Mouse (Mus musculus): ENCODE measurements around the gene Pgf. TPM values are rescaled to one million over a fixed set of nuclear protein-coding genes. Genes with fewer than 3 reads are reported as not detected.

Gene Pgf
- polyA plus RNA-seq, 1 experiment from 2014 or later, result 21.8 TPM

DNA sequence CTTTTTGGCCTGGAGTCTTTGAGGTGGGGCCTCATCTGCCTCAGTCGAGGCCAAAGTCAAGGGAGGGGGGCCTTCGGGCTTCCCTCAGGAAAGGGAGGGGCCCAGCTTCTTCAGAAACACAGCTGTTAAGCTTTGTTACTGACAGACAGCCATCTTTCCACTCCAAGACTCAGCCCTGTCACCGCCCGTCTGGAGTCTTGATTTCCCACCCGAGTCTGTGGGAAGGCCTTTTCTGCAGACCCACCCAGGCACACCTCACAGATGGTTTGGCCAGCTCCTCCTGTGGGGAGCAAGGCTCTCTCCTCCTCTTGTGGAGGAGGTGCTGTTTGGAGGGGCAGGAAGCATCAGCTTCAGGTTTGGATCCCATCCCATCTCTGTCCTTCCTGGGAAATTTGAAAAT lies 18.0 kb downstream of the Pgf start:
- no peak for ATAC-seq (ENCODE audit: insufficient number of reproducible peaks, insufficient read depth, low FRiP score, low read depth)
- WGBS, result 68% methylated on average over 5 of the region's 5 CpGs
- no peak overlapping the region for H3K9ac ChIP-seq (replicated peaks; ENCODE audit: low read depth, low read length)

DNA sequence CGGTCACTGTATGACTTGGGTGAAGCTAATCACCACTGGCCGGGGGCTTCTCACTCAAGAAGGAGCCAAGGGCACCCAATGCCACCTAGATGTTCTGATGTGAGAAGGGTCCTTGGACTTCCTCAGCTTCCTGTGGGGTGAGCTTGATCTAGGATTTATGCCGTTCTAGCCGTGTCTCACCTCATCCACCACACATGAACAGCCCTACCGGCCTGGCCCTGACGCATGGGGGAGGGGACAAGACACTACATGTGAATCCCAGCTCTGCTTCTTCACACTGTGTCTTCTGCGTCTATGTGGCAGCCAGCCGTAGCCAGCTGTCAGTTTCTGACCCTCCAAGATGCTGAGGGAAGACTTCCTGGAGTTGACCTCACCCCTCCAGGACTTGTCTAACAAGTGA lies 18.8 kb downstream of the Pgf start:
- Histone ChIP-seq H3K4me3 (ENCODE audit: low read depth, low read length) (no peak overlapping the region), H3K27me3 (ENCODE audit: control insufficient read depth, insufficient read depth, low read length) (no peaks in the 10 kb centered on the region), H3K36me3 (ENCODE audit: control insufficient read depth, insufficient read depth, low read length) (no peaks in the 10 kb centered on the region), H3K4me2 (replicated peaks; ENCODE audit: low read depth, low read length) (no peak overlapping the region), H3K9me3 (ENCODE audit: control insufficient read depth, low read depth, low read length) (no peaks in the 10 kb centered on the region), H3K27ac (ENCODE audit: low read length) (no peak overlapping the region), H3K4me1 (ENCODE audit: control insufficient read depth, insufficient read depth, low read length) (no peaks in the 10 kb centered on the region), H3K9ac (replicated peaks; ENCODE audit: low read depth, low read length) (no peak overlapping the region)
- WGBS, result 82% methylated on average over 8 of the region's 8 CpGs
- no peak for ATAC-seq (ENCODE audit: insufficient number of reproducible peaks, insufficient read depth, low FRiP score, low read depth)

More for the DNA sequence above, 18.0 kb downstream of the Pgf start:
- Histone ChIP-seq H3K4me1 (ENCODE audit: control insufficient read depth, insufficient read depth, low read length) (no peaks in the 10 kb centered on the region), H3K27ac (ENCODE audit: low read length) (no peak overlapping the region), H3K36me3 (ENCODE audit: control insufficient read depth, insufficient read depth, low read length) (no peaks in the 10 kb centered on the region), H3K4me3 (ENCODE audit: low read depth, low read length) (no peak overlapping the region), H3K4me2 (replicated peaks; ENCODE audit: low read depth, low read length) (no peak overlapping the region), H3K9me3 (ENCODE audit: control insufficient read depth, low read depth, low read length) (no peaks in the 10 kb centered on the region), H3K27me3 (ENCODE audit: control insufficient read depth, insufficient read depth, low read length) (no peaks in the 10 kb centered on the region)

DNA sequence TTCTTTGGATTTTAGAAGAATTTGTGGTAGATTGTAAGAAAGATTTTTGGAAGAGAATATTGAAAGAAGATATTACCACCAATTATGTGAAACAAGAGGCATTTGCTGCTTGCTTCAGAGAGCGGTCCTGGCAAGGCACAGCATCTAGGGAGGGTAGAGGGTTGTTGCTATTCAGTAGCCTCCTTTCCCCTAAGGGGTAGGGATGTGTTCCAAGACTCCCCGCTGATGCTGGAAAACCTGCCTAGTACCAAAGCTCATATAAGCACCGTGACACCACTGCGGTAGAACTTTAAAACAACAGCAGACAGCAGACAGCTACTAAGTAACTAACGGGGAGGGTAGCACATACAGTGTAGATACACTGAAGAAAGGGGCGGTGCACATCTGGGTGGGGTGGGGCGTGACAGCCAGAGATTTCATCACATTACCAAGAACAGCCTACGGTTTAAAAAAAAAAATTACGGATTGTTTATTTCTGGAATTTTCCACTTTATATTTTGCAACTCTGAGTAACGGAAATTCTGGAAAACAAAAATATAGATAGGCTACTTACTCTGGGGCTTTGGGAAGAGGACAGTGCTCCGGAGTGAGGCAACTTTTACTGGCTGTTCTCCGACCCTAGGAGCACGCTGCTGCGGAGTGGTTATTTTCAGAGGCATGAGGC lies 19.7 kb downstream of the Pgf start:
- no peak overlapping the region for H3K4me2 ChIP-seq (replicated peaks; ENCODE audit: low read depth, low read length)
- no peak overlapping the region for H3K27ac ChIP-seq (ENCODE audit: low read length)
- no peaks in the 10 kb centered on the region for H3K27me3 ChIP-seq (ENCODE audit: control insufficient read depth, insufficient read depth, low read length)
- ATAC-seq (ENCODE audit: insufficient number of reproducible peaks, insufficient read depth, low FRiP score, low read depth), result no peak
- WGBS, result 87% methylated on average over 14 of the region's 14 CpGs
- H3K4me1 ChIP-seq (ENCODE audit: control insufficient read depth, insufficient read depth, low read length), result no peaks in the 10 kb centered on the region
- no peak overlapping the region for H3K4me3 ChIP-seq (ENCODE audit: low read depth, low read length)
- no peaks in the 10 kb centered on the region for H3K9me3 ChIP-seq (ENCODE audit: control insufficient read depth, low read depth, low read length)
- H3K9ac ChIP-seq (replicated peaks; ENCODE audit: low read depth, low read length), result no peak overlapping the region
- H3K36me3 ChIP-seq (ENCODE audit: control insufficient read depth, insufficient read depth, low read length), result no peaks in the 10 kb centered on the region

DNA sequence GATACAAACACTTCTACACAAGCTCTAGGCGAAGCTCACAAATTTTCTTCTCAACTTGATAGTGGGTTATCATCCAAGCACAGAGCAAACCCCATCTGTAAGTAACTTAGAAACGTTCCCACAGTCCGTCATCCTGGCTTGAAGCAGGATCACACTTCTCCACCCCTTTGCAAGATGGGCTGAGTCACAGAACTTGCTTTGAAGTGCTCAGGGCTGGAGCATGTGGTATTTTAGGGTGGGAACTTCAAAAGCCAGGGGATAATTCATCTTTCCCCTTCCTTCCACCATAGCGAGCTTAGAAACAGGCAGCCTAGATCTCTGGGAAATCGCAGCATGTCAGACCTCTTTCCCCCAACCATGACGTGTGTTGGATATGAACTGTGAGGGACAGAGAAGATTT lies 21.3 kb downstream of the Pgf start:
- H3K9me3 ChIP-seq (ENCODE audit: control insufficient read depth, low read depth, low read length), result no peaks in the 10 kb centered on the region
- WGBS, result 24% methylated on average over 6 of the region's 6 CpGs
- H3K4me3 ChIP-seq (ENCODE audit: low read depth, low read length), result no peak overlapping the region
- no peak overlapping the region for H3K9ac ChIP-seq (replicated peaks; ENCODE audit: low read depth, low read length)
- ATAC-seq (ENCODE audit: insufficient number of reproducible peaks, insufficient read depth, low FRiP score, low read depth), result no peak
- no peak overlapping the region for H3K4me2 ChIP-seq (replicated peaks; ENCODE audit: low read depth, low read length)
- no peak overlapping the region for H3K27ac ChIP-seq (ENCODE audit: low read length)
- no peaks in the 10 kb centered on the region for H3K27me3 ChIP-seq (ENCODE audit: control insufficient read depth, insufficient read depth, low read length)
- no peaks in the 10 kb centered on the region for H3K4me1 ChIP-seq (ENCODE audit: control insufficient read depth, insufficient read depth, low read length)
- H3K36me3 ChIP-seq (ENCODE audit: control insufficient read depth, insufficient read depth, low read length), result no peaks in the 10 kb centered on the region

DNA sequence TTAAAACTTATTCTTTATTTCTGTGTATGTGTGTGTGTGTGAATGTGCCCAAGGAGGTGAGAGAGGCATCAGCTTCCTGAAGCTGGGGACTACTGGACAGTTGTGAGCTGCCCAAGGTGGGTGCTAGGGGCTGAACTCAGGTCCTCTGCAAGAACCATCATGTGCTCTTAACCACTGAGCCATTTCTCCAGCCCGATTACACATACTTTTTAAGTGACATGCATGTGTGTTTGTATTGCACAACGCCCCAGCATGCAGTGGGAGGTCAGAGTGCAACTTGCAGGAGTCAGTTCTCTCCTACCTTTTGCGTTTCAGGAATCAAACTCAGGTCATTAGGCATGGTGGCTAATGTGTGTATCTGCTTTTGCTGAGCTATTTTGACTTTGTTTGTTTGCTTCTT lies 24.6 kb downstream of the Pgf start:
- H3K9me3 ChIP-seq (ENCODE audit: control insufficient read depth, low read depth, low read length), result no peaks in the 10 kb centered on the region
- no peak overlapping the region for H3K9ac ChIP-seq (replicated peaks; ENCODE audit: low read depth, low read length)
- no peak overlapping the region for H3K4me2 ChIP-seq (replicated peaks; ENCODE audit: low read depth, low read length)
- no peak overlapping the region for H3K27ac ChIP-seq (ENCODE audit: low read length)
- no peaks in the 10 kb centered on the region for H3K36me3 ChIP-seq (ENCODE audit: control insufficient read depth, insufficient read depth, low read length)
- no peak overlapping the region for H3K4me3 ChIP-seq (ENCODE audit: low read depth, low read length)
- H3K4me1 ChIP-seq (ENCODE audit: control insufficient read depth, insufficient read depth, low read length), result no peaks in the 10 kb centered on the region
- H3K27me3 ChIP-seq (ENCODE audit: control insufficient read depth, insufficient read depth, low read length), result no peaks in the 10 kb centered on the region
- 79% methylated on average over 3 of the region's 3 CpGs for WGBS
- ATAC-seq (ENCODE audit: insufficient number of reproducible peaks, insufficient read depth, low FRiP score, low read depth), result no peak

DNA sequence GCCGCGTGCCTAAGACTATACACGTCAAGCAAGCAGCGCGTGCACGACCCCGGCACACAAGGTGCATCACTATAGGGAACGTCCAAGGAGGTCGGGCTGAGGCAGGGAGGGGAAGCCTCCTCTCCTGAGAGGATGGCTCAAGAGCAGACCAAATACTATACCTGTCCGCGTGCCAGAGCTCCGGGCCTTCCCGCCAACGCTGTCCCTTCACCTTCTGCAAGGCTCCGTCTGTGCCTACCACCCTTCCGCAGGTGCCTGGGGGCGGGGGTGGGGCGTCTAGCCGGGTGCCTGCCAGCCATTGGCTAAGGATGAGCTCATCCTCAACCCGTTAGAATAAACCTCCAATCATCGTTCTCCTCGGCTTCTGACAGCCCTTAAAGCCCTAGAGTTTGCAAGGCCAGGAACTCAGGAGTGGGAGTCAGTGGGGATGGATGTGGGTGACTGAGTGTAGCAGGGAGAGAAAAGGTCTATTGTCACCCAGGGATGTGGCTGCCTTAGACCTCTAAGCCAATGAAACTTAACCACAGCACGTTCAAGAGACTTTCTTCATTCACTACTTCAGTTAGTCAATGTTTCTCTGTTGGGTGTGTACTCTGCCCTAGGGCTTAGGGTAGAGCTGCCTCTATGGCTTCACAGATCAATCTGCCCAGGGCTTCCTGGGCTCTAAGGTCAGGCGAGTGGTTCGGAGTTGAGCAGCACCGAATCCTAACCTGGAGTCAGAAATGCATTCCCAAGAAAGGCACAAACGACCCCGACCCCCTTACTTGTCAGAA lies 26.4 kb downstream of the Pgf start, which contains the start of gene Rps6kl1:
Gene Rps6kl1 (minus strand): TSS at position 263 of the 773 bp plus-strand sequence.
- no peaks in the 10 kb centered on the region for H3K36me3 ChIP-seq (ENCODE audit: control insufficient read depth, insufficient read depth, low read length)
- no peaks in the 10 kb centered on the region for H3K27me3 ChIP-seq (ENCODE audit: control insufficient read depth, insufficient read depth, low read length)
- H3K9ac ChIP-seq (replicated peaks; ENCODE audit: low read depth, low read length), result no peak within 1 kb of the TSS; the same call in 1 of the 2 replicates
- peak; percentile 74 for ATAC-seq (ENCODE audit: insufficient number of reproducible peaks, insufficient read depth, low FRiP score, low read depth)
- H3K9me3 ChIP-seq (ENCODE audit: control insufficient read depth, low read depth, low read length), result no peaks in the 10 kb centered on the region
- H3K4me1 ChIP-seq (ENCODE audit: control insufficient read depth, insufficient read depth, low read length), result peaks cover 5% of the 10 kb centered on the region; the same call in 1 of the 2 replicates
- H3K27ac ChIP-seq (ENCODE audit: low read length), result no peak within 1 kb of the TSS
- H3K4me3 ChIP-seq (ENCODE audit: low read depth, low read length), result peak within 1 kb of the TSS; percentile 7; the same call in 1 of the 2 replicates
- peak within 1 kb of the TSS; percentile 40 for H3K4me2 ChIP-seq (replicated peaks; ENCODE audit: low read depth, low read length)
- WGBS, result 15% methylated on average over 28 of the region's 28 CpGs

DNA sequence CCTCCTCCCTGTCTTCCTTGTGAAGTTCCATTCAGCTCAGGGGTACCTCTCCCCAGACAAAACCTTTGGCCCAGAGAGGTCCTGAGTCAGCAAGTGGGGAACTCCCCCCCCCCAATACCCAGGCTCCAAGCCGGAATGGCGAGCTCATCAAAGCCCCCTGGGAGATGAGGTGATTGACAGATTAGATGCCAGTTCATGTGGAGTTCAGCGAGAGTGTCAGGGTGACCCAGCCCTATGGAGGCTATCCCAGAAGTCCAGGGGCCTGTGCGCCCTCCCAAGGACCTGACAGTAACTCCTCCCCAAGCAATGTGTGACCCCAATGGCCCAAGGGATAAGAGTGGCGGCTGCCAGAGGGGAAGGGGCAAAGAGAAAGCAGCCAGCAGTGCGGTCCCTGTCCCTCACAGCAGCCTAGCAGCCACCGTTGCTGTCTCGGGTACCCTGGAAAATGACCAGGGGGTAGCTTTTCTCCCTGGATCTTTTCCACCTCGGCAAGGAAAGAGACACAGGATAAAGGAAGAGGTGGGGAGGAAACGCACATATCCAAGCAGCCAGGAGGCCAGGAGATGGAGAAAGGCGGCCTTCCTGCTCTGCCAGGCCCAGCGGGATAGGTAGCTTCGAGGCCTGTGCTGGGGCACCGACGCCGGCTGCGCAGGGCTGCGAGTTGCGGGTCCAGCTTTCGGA lies 27.1 kb downstream of the Pgf start:
- ATAC-seq (ENCODE audit: insufficient number of reproducible peaks, insufficient read depth, low FRiP score, low read depth), result no peak
- H3K4me3 ChIP-seq (ENCODE audit: low read depth, low read length), result peak overlapping the region; percentile 7; the same call in 1 of the 2 replicates
- no peaks in the 10 kb centered on the region for H3K9me3 ChIP-seq (ENCODE audit: control insufficient read depth, low read depth, low read length)
- H3K27me3 ChIP-seq (ENCODE audit: control insufficient read depth, insufficient read depth, low read length), result no peaks in the 10 kb centered on the region
- H3K4me2 ChIP-seq (replicated peaks; ENCODE audit: low read depth, low read length), result peak overlapping the region; percentile 40
- WGBS, result 12% methylated on average over 20 of the region's 20 CpGs
- no peak overlapping the region for H3K27ac ChIP-seq (ENCODE audit: low read length)
- peaks cover 5% of the 10 kb centered on the region; the same call in 1 of the 2 replicates for H3K4me1 ChIP-seq (ENCODE audit: control insufficient read depth, insufficient read depth, low read length)
- no peak overlapping the region; the same call in 1 of the 2 replicates for H3K9ac ChIP-seq (replicated peaks; ENCODE audit: low read depth, low read length)
- no peaks in the 10 kb centered on the region for H3K36me3 ChIP-seq (ENCODE audit: control insufficient read depth, insufficient read depth, low read length)

DNA sequence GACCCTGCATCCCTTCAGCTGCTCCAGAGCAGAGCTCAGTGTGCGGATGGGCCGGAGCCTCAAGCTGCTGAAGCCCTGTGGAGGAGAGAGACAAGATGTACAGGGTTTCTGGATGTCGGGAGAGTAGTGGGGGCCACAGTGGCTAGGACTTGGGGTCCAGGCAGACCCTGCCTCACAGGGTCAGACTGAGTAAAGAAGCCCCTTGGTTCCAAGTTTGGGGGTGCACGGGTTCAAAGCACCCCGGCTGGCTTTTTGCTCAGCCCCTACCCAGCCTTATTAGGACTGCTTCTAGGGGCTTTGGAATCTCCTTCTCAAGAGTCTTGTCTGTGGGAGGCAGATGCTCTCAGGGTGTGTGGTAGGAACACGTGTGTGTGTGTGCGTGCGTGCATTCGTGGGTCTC lies 30.7 kb downstream of the Pgf start:
- Histone ChIP-seq H3K9ac (replicated peaks; ENCODE audit: low read depth, low read length) (no peak overlapping the region), H3K4me3 (ENCODE audit: low read depth, low read length) (no peak overlapping the region), H3K27me3 (ENCODE audit: control insufficient read depth, insufficient read depth, low read length) (no peaks in the 10 kb centered on the region), H3K36me3 (ENCODE audit: control insufficient read depth, insufficient read depth, low read length) (no peaks in the 10 kb centered on the region), H3K9me3 (ENCODE audit: control insufficient read depth, low read depth, low read length) (no peaks in the 10 kb centered on the region), H3K4me2 (replicated peaks; ENCODE audit: low read depth, low read length) (no peak overlapping the region), H3K27ac (ENCODE audit: low read length) (no peak overlapping the region), H3K4me1 (ENCODE audit: control insufficient read depth, insufficient read depth, low read length) (peaks cover 5% of the 10 kb centered on the region; the same call in 1 of the 2 replicates)
- ATAC-seq (ENCODE audit: insufficient number of reproducible peaks, insufficient read depth, low FRiP score, low read depth), result no peak
- WGBS, result 76% methylated on average over 9 of the region's 9 CpGs
